Mouse (Mus musculus) liver, postnatal 0 days (tissue): Measurements from ENCODE around the gene Rhbdl3. TPM values are rescaled to one million over a fixed set of nuclear protein-coding genes. Genes with fewer than 3 reads are reported as not detected.

Experiments used
- ATAC-seq: fragments of 200-750 bp; cut with Nextera tagmentation; 2 replicates; pipeline ENCODE4 v1.8.0; 2017; ENCODE audit warnings: mild to moderate bottlenecking, moderate library complexity
- DNase-seq: peaks from one replicate; pipeline ENCODE4 v3.0.0-alpha.2; 2016
- H3K27ac ChIP-seq: fragments of 300-500 bp; sonication (generic); 2 replicates; pipeline ENCODE4 v1.5.1; 2014; ENCODE audit warnings: antibody characterized with exemption, moderate library complexity, mild to moderate bottlenecking, low read depth
- H3K27me3 ChIP-seq: fragments of 300-500 bp; sonication (generic); 2 replicates; pipeline ENCODE4 v1.6.1; 2014; ENCODE audit warnings: low read length, control low read depth, mixed read lengths; ENCODE audit not compliant: insufficient read depth
- H3K36me3 ChIP-seq: fragments of 300-500 bp; sonication (generic); replicated peaks from 2 replicates; pipeline ENCODE4 v1.6.1; 2014; ENCODE audit warnings: mild to moderate bottlenecking, control low read depth, low read length, moderate library complexity, mixed read lengths; ENCODE audit not compliant: insufficient read depth
- H3K4me1 ChIP-seq: fragments of 300-500 bp; sonication (generic); 2 replicates; pipeline ENCODE4 v1.6.1; 2014; ENCODE audit warnings: antibody characterized with exemption, mild to moderate bottlenecking, control low read depth; ENCODE audit not compliant: insufficient read depth
- H3K4me2 ChIP-seq: fragments of 300-500 bp; sonication (generic); 2 replicates; pipeline ENCODE4 v1.6.1; 2014; ENCODE audit warnings: low read depth, mild to moderate bottlenecking, low read length, moderate library complexity, mixed read lengths
- H3K4me3 ChIP-seq: fragments of 300-500 bp; sonication (generic); 2 replicates; pipeline ENCODE4 v1.5.1; 2014; ENCODE audit warnings: low read depth, low read length
- H3K9ac ChIP-seq: fragments of 300-500 bp; sonication (generic); replicated peaks from 2 replicates; pipeline ENCODE4 v1.6.1; 2014; ENCODE audit warnings: mild to moderate bottlenecking, moderate library complexity
- H3K9me3 ChIP-seq: fragments of 300-500 bp; sonication (generic); 2 replicates; pipeline ENCODE4 v1.6.1; 2016; ENCODE audit warnings: mild to moderate bottlenecking, control low read depth, low read length, mixed read lengths
- CTCF ChIP-seq: sonication (generic); IDR thresholded peaks from 2 replicates; pipeline ENCODE4 v1.5.1; 2016; ENCODE audit warnings: antibody characterized with exemption, low read depth
- EP300 ChIP-seq: IDR thresholded peaks from 2 replicates; pipeline ENCODE4 v1.6.1; 2016; ENCODE audit warnings: antibody characterized with exemption, low read depth, mild to moderate bottlenecking
- WGBS: fragments of 180-500 bp; shearing (Covaris S2); extraction: QIAGEN DNeasy Blood & Tissue Kit; methylation state at CpG from one replicate; pipeline ENCODE4 v1.1.7; 2014; ENCODE audit not compliant: insufficient replicate concordance; 5-methylcytosine and 5-hydroxymethylcytosine counted together
- polyA plus RNA-seq: library from polyadenylated mRNA; unstranded; fragments of >200 nt; fragmentation: Nextera tagmentation; extraction: Ambion mirVana; gene quantifications from 2 replicates; pipeline ENCODE4 v1.2.1, GENCODE M21; 2015

Gene Rhbdl3
- polyA plus RNA-seq, 1 experiment from 2014 or later: 0.05 TPM

DNA sequence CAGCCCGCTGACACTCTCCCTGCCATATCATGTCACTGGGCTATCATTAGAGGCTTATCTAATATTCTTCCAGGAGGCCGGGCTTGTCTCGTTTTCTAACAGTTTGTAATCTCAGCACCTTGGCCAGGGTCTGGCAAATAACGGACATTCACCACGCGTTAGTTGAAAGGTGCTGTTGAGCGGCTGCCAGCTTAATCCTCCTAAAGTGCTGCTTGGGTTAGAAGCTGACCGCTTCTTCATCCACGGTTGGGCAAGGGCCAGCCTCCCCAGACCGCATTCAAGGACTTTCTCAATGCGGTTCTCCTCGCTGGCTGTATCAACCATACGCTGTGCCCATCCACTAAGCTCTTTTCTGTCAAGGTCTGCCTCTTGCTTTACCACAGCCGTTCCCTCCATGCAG, 4.9 kb upstream of the Rhbdl3 start:
- 28% methylated on average over 14 of the region's 14 CpGs for WGBS
- no peak for DNase-seq
- no peak for ATAC-seq
- Histone ChIP-seq H3K36me3 (no peaks in the 10 kb centered on the region), H3K27me3 (peaks cover 49% of the 10 kb centered on the region), H3K27ac (no peak overlapping the region), H3K9me3 (no peaks in the 10 kb centered on the region), H3K4me1 (peaks cover 5% of the 10 kb centered on the region), H3K4me3 (no peak overlapping the region), H3K4me2 (no peak overlapping the region), H3K9ac (no peak overlapping the region)
- TF ChIP-seq CTCF (no peak), EP300 (no peak)

DNA sequence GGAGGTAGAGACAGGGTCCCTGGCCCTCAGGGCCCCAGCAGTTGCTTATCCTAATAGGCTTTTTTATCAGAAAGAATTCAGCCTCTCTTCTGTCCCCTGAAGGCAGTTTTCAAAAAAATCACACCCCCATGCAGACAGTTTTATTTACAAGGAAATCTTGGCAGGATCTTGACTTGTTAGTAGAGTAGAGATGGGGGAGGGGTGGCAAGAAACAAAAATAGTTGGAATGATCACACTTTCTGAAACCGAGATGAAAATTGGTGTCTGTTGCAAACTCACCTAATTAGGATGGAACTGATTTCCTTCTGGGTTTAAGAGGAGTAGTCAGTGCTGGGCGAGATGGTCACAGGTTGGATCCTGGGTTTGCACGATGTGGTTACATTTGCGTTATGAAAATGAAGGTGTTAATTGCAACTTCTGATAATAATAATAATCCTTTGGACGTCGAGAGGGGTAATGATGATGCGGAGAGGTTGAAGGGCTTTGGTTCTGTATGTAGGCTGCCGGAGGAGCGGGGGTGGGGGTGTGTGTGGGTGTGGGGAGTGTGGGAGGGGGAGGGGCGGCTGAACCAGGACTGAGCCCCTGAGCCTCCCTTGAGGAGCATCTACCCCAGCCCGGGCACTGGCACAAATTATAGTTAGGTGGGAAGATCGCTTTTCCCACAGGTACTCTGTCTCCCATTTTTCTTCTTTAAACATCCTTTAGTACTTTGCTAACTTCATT, 1.0 kb upstream of the Rhbdl3 start:
- no peak for DNase-seq
- no peak for ATAC-seq
- Histone ChIP-seq H3K36me3 (no peaks in the 10 kb centered on the region), H3K4me2 (no peak overlapping the region), H3K27me3 (peaks cover 68% of the 10 kb centered on the region), H3K9me3 (no peaks in the 10 kb centered on the region), H3K4me3 (no peak overlapping the region), H3K9ac (no peak overlapping the region), H3K27ac (no peak overlapping the region), H3K4me1 (peaks cover 24% of the 10 kb centered on the region)
- TF ChIP-seq CTCF: no peak
- no peak for TF ChIP-seq EP300
- WGBS: 15% methylated on average over 10 of the region's 12 CpGs

DNA sequence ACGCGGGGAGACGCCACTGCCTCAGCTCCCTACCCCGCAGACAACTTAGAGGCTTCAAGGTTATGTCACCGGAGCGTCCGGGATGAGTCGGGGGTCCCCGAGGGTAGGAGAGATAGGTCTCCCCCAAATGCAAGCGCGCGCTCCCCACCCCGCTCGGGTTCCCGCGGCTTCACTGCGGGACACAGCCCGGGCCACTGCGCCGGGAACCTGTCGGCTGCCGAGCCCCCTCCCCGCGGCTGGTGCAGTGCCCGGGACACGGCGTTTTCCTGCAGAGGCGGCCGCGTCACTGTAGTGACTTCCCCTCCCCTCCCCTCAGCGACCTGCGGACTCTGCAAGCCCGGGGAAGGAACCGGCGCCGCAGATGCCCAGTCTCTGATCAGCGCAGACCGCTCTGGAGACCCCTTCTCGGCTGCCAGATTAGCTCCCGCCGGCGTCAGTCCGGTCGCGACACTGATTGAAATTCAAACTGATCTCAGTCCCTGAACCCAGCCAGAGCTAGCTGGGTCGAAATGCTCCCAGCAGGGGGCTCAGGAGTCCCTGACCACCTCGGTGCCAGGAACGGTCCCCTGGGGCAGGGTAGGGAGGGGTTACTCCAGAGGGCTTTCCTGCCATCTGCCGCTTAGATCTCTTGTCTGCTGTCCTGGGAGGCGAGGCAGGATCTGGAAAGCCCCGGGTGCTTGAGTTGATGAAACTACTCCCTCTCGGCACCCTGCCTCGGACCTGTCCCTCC, 769 bp downstream of the Rhbdl3 start:
- DNase-seq (peak; percentile 29), ATAC-seq (no peak)
- Histone ChIP-seq H3K4me3 (peak overlapping the region; percentile 57), H3K4me1 (peaks cover 24% of the 10 kb centered on the region), H3K36me3 (no peaks in the 10 kb centered on the region), H3K27ac (no peak overlapping the region), H3K9me3 (no peaks in the 10 kb centered on the region), H3K4me2 (peak overlapping the region; percentile 90), H3K27me3 (peaks cover 54% of the 10 kb centered on the region), H3K9ac (no peak overlapping the region)
- 1% methylated on average over 41 of the region's 53 CpGs for WGBS
- TF ChIP-seq EP300: no peak
- TF ChIP-seq CTCF: 0 out of 2 replicates have a peak, but pooled peaks have one; percentile 32

- peak overlapping the region; percentile 57 for H3K4me3 ChIP-seq
- peak overlapping the region; percentile 90 for H3K4me2 ChIP-seq
- H3K9ac ChIP-seq: no peak overlapping the region
- H3K27ac ChIP-seq: no peak overlapping the region
- DNase-seq (no peak), ATAC-seq (no peak)
- WGBS: 2% methylated on average over 9 of the region's 9 CpGs
- peaks cover 24% of the 10 kb centered on the region for H3K4me1 ChIP-seq
- no peaks in the 10 kb centered on the region for H3K9me3 ChIP-seq
- TF ChIP-seq EP300 (no peak), CTCF (no peak)
- peaks cover 52% of the 10 kb centered on the region for H3K27me3 ChIP-seq
- no peaks in the 10 kb centered on the region for H3K36me3 ChIP-seq
These were observed 1.3 kb downstream of the Rhbdl3 start for GRCm38 (mm10) chr11:80302046-80302390.

DNA sequence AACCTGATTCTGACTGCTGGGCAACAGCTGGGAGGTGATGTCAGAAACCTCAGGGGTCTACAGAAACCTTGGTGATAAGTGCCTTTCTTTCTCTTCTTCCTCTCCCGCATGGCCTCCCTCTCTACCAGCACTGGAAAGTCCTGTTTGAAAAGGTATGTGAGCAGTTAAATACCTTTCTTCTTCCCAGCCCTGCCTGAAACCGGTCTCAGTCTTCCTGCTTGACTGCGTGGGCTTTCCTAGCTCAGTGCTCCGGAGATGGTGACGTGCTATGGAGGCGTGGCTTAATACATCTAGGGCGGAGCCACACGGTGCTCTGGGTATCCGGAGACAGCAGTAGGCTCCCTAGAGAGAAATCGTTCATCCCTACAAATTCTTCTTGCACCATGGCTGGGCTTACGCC, 1.8 kb downstream of the Rhbdl3 start:
- H3K4me2 ChIP-seq: peak overlapping the region; percentile 90
- H3K36me3 ChIP-seq: no peaks in the 10 kb centered on the region
- TF ChIP-seq EP300 (no peak), CTCF (no peak)
- peak; percentile 57 for DNase-seq
- H3K9me3 ChIP-seq: no peaks in the 10 kb centered on the region
- H3K27me3 ChIP-seq: peaks cover 49% of the 10 kb centered on the region
- no peak overlapping the region for H3K27ac ChIP-seq
- WGBS: 3% methylated on average over 11 of the region's 11 CpGs
- H3K9ac ChIP-seq: no peak overlapping the region
- peaks cover 24% of the 10 kb centered on the region for H3K4me1 ChIP-seq
- peak overlapping the region; percentile 57 for H3K4me3 ChIP-seq
- ATAC-seq: no peak

GRCm38 (mm10) chr11:80303746-80304145, 3.0 kb downstream of the Rhbdl3 start:
- no peaks in the 10 kb centered on the region for H3K9me3 ChIP-seq
- H3K4me3 ChIP-seq: no peak overlapping the region
- H3K9ac ChIP-seq: no peak overlapping the region
- DNase-seq (no peak), ATAC-seq (no peak)
- no peaks in the 10 kb centered on the region for H3K36me3 ChIP-seq
- peaks cover 24% of the 10 kb centered on the region for H3K4me1 ChIP-seq
- TF ChIP-seq EP300: no peak
- peak; percentile 30 for TF ChIP-seq CTCF
- H3K27ac ChIP-seq: no peak overlapping the region
- no peak overlapping the region for H3K4me2 ChIP-seq
- peaks cover 43% of the 10 kb centered on the region for H3K27me3 ChIP-seq
- 75% methylated on average over 3 of the region's 3 CpGs for WGBS
